Mouse (Mus musculus) activated CD4-positive, CD25-positive, alpha-beta regulatory T cell, adult 4 months (primary cell): ENCODE measurements around the gene Olfr198. TPM values are rescaled to one million over a fixed set of nuclear protein-coding genes. Genes with fewer than 3 reads are reported as not detected.
"Not testable (repeated sequence)": the region's sequence is repeated elsewhere in the genome, so short reads cannot be mapped to it uniquely, and the experiment has no call there.

Source experiments
- ATAC-seq: one replicate; pipeline ENCODE4 v1.8.0; 2017
- polyA plus RNA-seq, 2 experiments: library from polyadenylated mRNA; unstranded; fragments of 100-300 nt; shearing (Covaris generic); gene quantifications; one replicate each; pipeline ENCODE4 v1.2.1; 2017

Olfr198 gene
- polyA plus RNA-seq: not detected

DNA sequence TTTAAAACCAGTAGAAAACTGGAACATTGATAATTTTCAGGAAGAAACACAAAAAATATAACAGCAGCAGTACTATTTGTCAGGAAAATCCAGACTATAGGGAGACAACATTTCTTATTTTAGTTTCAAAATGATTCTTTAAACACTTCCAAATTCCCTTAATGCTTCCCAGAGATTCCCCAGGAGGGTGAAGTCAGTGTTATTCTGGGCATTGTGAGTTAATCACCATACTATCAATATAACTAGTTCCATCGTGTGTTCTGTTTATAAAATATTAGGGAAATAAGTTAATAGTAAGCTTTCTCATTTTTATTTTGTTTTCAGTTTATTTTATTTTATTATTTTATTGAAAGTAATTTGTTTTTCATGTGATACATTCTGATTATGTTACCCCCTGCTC, at the start of gene Olfr198:
Olfr198 (minus strand) TSS at position 101 of the 400 bp plus-strand sequence.
- ATAC-seq: not testable (repeated sequence)

DNA sequence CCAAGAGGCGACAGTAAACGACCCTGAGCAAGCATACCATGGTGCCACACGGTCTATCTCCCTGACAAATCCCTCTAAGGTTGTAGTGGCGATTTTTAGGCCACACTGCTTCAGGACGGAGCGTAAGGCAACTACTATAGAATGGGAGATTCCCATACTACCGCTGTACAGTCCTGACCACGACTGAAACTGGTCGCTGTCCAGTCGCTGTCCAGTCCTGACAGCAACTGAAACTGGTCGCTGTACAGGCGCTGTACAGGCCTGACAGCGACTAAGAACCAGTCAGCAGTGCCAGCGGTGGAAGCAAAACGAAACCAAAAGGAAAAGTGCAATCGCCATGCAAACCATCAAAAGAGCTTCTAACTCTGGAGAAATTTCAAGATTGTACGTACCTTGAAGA, 46.4 kb upstream of the Olfr198 start:
- ATAC-seq: no peak

GRCm38 (mm10) chr16:59219667-59220066, 16.3 kb upstream of the Olfr198 start, which contains the start of gene Olfr199:
TSS of gene Olfr199 (minus strand) at chr16:59219767.
- ATAC-seq: not testable (repeated sequence)

DNA sequence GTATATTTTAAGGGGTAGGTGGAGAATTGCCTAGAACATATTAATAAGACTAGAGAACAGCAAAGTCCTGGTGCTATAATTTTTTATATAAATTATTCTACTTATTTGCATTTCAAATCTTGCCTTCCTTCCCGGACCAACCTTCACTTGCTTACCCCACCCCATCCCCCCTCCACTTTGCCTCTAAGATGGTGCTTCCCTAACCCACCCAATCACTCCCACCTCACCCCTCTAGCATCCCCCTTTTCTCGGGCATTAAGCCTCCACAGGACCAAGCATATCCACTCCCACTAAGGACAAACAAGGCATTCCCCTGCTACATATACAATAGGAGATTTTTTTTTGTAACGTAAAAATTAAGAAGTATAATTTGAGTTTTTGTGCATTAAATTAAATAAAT, 14.5 kb upstream of the Olfr198 start:
- ATAC-seq: not testable (repeated sequence)

DNA sequence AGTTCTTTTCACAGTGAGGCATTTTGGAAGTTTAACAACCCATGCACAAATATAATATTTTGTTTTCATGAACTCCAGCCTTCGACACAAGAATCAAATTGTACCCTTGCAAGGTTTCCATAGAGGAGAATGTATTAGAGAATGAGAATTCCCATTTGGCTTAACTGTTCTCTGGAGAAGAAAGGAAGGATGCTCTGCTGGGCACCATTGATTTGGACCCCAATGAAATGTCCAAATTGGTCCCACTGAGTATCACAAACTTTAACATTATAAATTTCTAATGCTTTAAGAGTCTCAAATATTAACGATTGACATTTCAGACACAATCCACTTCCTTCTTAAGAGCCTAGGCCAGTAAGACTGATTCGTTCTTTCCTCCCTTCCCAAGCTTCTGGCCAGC, 33.0 kb downstream of the Olfr198 start, which contains the start of gene Olfr196:
Olfr196 (minus strand) TSS at position 101 of the 400 bp plus-strand sequence.
- ATAC-seq: no peak

GRCm38 (mm10) chr16:59151996-59152395, 51.3 kb downstream of the Olfr198 start:
- no peak for ATAC-seq

Other genes with a start within 250 kb of the Olfr198 start
- gene Olfr183, start 208.2 kb downstream of the Olfr198 start, polyA plus RNA-seq: under 1 TPM in 1 of 2 experiments, not detected in 1; 0.17 TPM
- gene Olfr186, start 173.2 kb downstream of the Olfr198 start, polyA plus RNA-seq: under 1 TPM in 1 of 2 experiments, not detected in 1; 0.40 TPM
- not detected for gene Olfr187, start 163.8 kb downstream of the Olfr198 start, polyA plus RNA-seq
- not detected for gene Olfr190, start 125.5 kb downstream of the Olfr198 start, polyA plus RNA-seq
- not detected for gene Olfr191, start 113.7 kb downstream of the Olfr198 start, polyA plus RNA-seq
- not detected for gene Olfr193, start 91.7 kb downstream of the Olfr198 start, polyA plus RNA-seq
- gene Olfr194, start 82.5 kb downstream of the Olfr198 start, polyA plus RNA-seq: not detected
- gene Olfr195, start 56.5 kb downstream of the Olfr198 start, polyA plus RNA-seq: not detected
- not detected for gene Olfr196, start 33.1 kb downstream of the Olfr198 start, polyA plus RNA-seq
- gene Olfr199, start 16.2 kb upstream of the Olfr198 start, polyA plus RNA-seq: not detected
- not detected for gene Olfr201, start 69.1 kb upstream of the Olfr198 start, polyA plus RNA-seq
- under 1 TPM in 1 of 2 experiments, not detected in 1; 0.37 TPM for gene Olfr202, start 83.3 kb upstream of the Olfr198 start, polyA plus RNA-seq
- gene Olfr203, start 95.3 kb upstream of the Olfr198 start, polyA plus RNA-seq: not detected
- not detected for gene Olfr204, start 114.7 kb upstream of the Olfr198 start, polyA plus RNA-seq
- not detected for gene Olfr205, start 127.6 kb upstream of the Olfr198 start, polyA plus RNA-seq
- gene Olfr206, start 145.7 kb upstream of the Olfr198 start, polyA plus RNA-seq: not detected
- gene Olfr209, start 160.5 kb upstream of the Olfr198 start, polyA plus RNA-seq: not detected
- gene Gabrr3, start 203.8 kb upstream of the Olfr198 start, polyA plus RNA-seq: not detected